Mouse (Mus musculus) olfactory bulb, adult 2 months (tissue): ENCODE results near the gene Abcb9.

Experiments used
- CTCF ChIP-seq: fragments of 200-500 bp; IDR thresholded peaks from 2 replicates; pipeline ENCODE4 v1.5.1; 2012; ENCODE audit warnings: low read depth, mild to moderate bottlenecking, low read length, moderate library complexity; ENCODE audit not compliant: insufficient read depth
- POLR2A ChIP-seq: fragments of 200-500 bp; IDR thresholded peaks from 2 replicates; pipeline ENCODE4 v1.6.1; 2012; ENCODE audit warnings: mild to moderate bottlenecking, low read depth, low read length, moderate library complexity; ENCODE audit not compliant: insufficient read depth

DNA sequence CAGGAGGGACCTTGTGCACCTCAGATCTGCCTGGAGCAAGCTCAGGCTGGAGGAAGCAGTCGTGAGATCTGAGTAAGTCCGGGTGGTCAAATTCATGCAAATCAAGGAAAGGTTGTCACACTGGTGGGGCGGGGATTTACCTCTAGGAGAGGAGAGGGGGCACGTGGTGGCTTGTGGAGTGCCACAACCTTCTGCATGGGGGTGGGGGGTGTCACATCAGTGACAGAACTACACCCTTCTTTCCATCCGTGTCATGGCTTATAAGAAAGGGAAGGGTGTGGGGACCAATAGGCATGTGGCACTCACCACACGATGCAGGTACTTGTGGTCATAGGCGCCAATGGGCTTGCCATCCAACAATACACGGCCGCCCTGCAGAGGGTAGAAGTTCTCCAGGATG, 19.9 kb downstream of the Abcb9 start:
- no peak for TF ChIP-seq POLR2A
- no peak for TF ChIP-seq CTCF
